Mouse (Mus musculus) layer of hippocampus, postnatal 14 days (tissue): Measurements from ENCODE around the gene Ccne1. TPM values are rescaled to one million over a fixed set of nuclear protein-coding genes. Genes with fewer than 3 reads are reported as not detected.
"Not testable (repeated sequence)": the region's sequence is repeated elsewhere in the genome, so short reads cannot be mapped to it uniquely, and the experiment has no call there.

ENCODE experiments used
- DNase-seq, 2 experiments: peaks; one replicate each; pipeline ENCODE4 v3.0.0; 2021 to 2022; ENCODE audit warnings: low spot score in 2 of 2, mixed read lengths in 1 of 2
- long read RNA-seq, 2 experiments: library from polyadenylated mRNA; stranded (forward); transcript quantifications; one replicate each; pipeline ENCODE4 v2.0.0; 2021
- total RNA-seq, 2 experiments: library from RNA; stranded (reverse); gene quantifications; 2 replicates each; pipeline ENCODE4 v1.2.3; 2021

The Ccne1 gene
- total RNA-seq = 10 to 100 TPM; 10.4 to 10.8 TPM
- long read RNA-seq, experiment 1, transcript Ccne1-201 (12 exons, 2,000 nt) = major isoform, 12 of 13 reads
- long read RNA-seq, experiment 1, partial matches to known transcripts = 1 of 13 reads
- long read RNA-seq, experiment 1, other reads (novel, unspliced or antisense) = 0 of 13 reads
- long read RNA-seq, experiment 2, transcript Ccne1-201 (12 exons, 2,000 nt) = major isoform, 22 of 23 reads
- long read RNA-seq, experiment 2, partial matches to known transcripts = 0 of 23 reads
- long read RNA-seq, experiment 2, other reads (novel, unspliced or antisense) = 1 of 23 reads

DNA sequence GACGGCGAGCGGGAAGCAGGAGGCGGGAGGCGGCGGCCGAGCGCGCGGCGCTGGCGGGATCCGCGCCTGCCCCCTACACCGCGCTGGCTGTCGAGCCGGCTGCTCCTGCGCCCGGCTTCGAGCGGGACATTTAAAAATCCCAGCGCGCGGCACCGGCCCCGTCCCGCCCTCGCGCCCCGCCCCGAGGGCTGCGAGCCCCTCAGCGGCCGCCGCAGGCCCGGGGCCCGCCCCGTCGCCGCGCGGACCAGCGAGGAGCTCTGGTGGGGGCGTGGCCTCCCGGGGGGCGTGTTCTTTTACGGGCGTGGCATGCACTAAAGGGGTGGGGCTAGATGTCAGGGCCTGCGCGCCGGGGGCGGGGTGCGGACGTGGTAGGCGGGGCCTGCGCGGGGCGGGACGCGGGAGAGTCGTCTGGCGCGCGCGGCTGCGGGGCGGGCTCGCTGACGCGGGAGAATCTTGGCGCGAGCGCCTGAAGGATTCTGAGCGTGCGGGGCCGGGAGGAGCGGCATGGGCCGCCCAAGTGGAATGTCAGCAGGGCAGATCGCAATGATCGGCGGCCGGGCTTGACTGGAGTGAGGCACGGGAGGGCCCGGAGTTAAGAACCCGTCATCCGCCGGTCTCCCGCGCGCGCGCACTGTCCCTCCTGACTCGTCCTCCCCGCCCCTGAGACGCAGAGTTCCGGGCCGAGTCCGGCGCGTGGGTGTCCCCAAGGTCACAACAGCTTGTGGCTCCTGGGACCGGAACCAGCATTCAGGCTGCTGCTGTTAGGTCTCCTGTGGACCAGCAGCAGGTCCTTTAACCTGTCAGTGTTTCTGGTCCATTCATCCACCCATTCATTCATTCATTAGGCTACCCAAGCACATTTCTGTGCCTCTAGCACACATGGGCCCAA lies at the start of gene Ccne1:
Gene Ccne1, minus strand, starts transcription at position 164 of the 889 bp plus-strand sequence.
- peak; percentile 97 to 99 for DNase-seq

- DNase-seq = no peak
Observed at GRCm38 (mm10) chr7:38155829-38156228, 48.5 kb upstream of the Ccne1 start.

GRCm38 (mm10) chr7:38152571-38152970 lies 45.2 kb upstream of the Ccne1 start:
- DNase-seq = no peak

- peak; percentile 42 to 62 for DNase-seq
Observed at GRCm38 (mm10) chr7:38151706-38152312, 44.5 kb upstream of the Ccne1 start.

DNA sequence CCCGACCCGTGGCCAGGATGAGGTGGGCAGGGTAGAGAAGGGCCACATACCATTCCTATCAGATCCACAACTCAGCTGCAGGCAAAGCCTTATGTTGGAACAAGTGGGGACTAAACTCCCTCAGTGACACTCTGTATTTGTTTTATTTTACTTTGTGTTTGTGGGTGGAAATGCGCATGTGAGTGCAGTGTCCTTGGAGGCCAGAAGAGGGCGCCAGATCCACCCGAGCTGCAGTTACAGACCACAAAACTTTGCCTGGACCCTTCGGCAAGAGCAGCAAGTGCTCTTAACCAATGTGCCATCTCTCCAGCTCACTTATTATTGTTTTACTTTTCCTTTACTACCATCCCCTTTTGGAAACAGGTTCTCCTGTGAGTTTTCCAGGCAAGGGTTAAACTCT lies 40.1 kb upstream of the Ccne1 start:
- no peak for DNase-seq

GRCm38 (mm10) chr7:38141747-38142545 lies 34.6 kb upstream of the Ccne1 start:
- peak; percentile 80 to 87 for DNase-seq

DNA sequence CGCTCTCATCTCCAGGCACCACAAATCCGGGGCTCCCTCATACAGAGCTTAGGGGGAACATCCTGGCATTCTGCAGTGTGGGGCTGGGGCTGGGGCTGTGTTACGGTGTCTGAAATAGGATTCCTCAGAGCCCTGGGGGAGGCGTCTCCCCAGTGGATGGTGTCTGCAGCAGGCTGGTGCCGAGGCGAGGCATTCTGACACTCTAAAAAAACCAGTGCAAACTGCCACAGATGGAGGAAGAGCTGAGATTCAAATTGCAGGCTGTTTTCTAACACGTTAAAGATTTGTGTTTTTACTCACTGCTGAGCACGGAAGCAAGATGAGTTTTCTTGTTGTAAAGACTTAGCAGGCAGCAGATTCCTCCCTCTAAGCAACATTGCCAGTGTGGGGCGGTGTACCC lies 33.0 kb upstream of the Ccne1 start:
- peak; percentile 34 to 52 for DNase-seq

GRCm38 (mm10) chr7:38134471-38134870 lies 27.1 kb upstream of the Ccne1 start:
- no peak for DNase-seq

DNA sequence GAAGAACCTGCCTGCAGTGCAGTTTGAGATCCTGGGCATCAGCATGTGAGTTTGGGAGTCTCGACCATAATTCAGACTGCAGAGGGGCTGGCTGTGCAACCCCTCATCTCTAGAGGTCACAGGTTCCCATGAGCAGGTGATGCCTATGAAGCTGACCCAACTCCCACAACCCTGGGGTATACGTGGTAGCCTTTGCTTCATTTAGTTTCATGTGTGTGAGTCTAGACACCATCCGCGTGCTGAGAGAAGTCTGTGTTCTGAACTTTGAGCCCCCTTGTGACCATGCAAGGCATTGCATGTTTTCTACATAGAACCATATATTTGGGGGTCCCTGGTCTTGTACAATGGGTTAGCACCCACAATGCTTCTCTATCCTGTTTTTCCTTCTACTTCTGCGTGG lies 23.9 kb upstream of the Ccne1 start:
- DNase-seq = peak; percentile 21 to 42

DNA sequence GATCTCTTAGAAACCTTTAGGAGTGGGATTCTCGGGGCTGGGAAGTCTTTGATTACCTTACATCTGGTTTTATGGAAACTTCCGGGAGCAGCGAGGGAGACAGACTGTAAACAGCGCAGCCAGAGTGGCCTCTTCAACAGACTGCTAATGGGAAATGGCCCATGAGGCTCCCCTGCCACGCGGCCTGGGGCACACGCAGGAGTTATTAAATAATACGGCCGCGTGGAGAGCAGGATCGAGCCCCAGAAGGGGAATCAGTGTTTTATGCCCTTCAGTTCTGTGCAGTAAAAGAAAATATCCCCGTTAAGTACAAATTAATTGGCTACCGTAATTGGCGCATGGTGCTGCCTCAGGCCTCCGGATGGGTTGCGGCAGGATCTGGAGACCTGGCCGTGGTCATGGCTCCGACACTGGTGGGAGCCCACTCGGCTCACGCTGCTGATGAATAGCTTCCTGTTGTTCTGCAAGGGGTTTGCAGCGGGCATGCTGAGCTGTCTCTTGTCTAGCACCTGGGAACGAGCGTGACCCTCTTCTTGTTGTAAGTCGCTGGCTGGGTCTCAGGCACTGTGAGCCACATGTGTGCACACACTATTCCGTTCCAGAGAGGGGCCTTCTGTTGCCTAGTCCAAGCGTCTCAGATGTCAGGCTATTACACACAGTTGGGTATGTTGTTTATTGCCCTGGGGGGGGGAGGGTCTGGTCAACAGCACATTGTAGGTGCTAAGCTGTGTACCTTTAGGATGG lies 22.8 kb upstream of the Ccne1 start:
- no peak for DNase-seq

GRCm38 (mm10) chr7:38129491-38129890 lies 22.2 kb upstream of the Ccne1 start:
- no peak for DNase-seq

GRCm38 (mm10) chr7:38128256-38128655 lies 20.9 kb upstream of the Ccne1 start:
- not testable (repeated sequence) for DNase-seq

DNA sequence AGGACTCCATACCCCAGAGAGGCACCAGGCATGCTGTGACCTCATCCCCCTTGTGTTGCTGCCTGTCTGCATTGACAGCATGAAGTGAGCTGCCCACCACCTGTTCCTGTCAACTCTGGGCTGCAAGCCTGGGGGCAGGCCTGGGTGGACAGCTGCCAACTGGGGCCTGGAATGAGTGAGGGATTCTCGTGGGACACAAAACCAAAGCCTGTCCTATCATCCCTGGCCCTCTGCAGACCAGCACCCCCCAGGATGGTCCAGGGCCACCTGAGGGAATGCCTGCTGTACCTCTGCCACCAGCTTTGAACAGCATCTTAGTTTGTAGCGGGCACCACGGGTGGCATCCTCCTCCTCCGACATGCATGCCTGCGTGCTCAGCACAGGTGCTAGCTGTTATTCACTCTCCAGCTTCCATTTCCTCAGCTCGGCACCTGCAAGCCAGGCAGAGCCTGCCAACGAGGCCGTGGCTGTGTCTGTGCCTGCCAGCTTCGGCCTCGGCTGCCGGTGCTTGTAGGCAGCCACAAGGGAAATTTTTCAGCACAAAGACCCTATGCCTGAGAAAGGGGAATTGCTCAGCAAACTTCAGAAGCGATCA lies 18.3 kb upstream of the Ccne1 start:
- DNase-seq = peak in 1 of 2 experiments; percentile 19

GRCm38 (mm10) chr7:38124164-38124563 lies 16.8 kb upstream of the Ccne1 start:
- not testable (repeated sequence) for DNase-seq

- DNase-seq = no peak
Observed at GRCm38 (mm10) chr7:38118594-38118993, 11.3 kb upstream of the Ccne1 start.

- peak; percentile 8 to 20 for DNase-seq
Observed at GRCm38 (mm10) chr7:38112451-38112850, 5.1 kb upstream of the Ccne1 start.

GRCm38 (mm10) chr7:38111996-38112395 lies 4.7 kb upstream of the Ccne1 start:
- peak; percentile 22 to 61 for DNase-seq

DNA sequence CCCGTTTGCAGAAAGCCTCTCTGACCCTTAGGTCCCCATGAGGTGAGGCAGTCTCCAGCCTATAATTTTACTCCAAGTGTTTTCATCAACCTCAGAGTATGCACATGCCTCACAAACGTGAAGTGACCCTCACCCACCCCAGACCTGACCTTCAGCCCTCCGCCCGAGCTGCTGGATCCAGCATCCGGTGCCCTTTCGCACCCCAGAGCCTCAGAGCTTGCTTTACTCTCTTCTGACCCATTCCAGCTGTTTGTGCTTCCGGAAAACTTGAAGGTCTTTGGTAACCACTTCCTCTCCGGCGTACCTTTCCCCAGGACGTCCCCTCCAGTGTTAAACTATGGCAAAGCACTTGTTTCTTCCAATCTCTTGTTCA lies 912 bp upstream of the Ccne1 start:
- no peak for DNase-seq

GRCm38 (mm10) chr7:38106711-38107311 lies 523 bp downstream of the Ccne1 start:
- peak in 1 of 2 experiments; percentile 31 for DNase-seq
